Mouse (Mus musculus) adrenal gland, adult 2 months (tissue): ENCODE measurements at regions not wholly inside any gene's neighbourhood (a gene's known extent, or its start where the extent isn't known, plus 50 kb on each side); places are given as distances from the start of the nearest gene placed in this dataset.

Source experiments
- DNase-seq: peaks from one replicate; pipeline ENCODE4 v3.0.0; 2021

DNA sequence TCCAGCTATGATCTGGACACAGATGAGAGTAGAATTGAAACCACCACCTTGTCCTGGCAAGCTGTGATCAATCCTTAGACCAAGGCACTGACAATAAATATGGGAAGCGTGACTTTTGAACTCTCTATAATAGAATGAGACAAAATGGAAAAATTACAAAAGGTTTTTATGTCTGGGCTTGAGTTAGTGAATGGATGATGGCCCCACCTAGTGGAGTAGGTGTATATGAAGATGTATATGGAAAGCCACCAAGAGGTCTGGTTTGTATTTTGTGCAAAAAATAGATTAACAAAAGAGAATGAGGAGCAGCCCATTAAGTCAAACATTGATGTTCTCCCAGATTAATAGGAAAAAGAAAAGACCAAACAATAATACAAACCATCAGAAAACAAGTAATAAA is 172.5 kb downstream of the Tacr3 start:
- DNase-seq: no peak

- DNase-seq: no peak
Measured at GRCm38 (mm10) chr3:135015784-135016183, 187.0 kb downstream of the Tacr3 start.

DNA sequence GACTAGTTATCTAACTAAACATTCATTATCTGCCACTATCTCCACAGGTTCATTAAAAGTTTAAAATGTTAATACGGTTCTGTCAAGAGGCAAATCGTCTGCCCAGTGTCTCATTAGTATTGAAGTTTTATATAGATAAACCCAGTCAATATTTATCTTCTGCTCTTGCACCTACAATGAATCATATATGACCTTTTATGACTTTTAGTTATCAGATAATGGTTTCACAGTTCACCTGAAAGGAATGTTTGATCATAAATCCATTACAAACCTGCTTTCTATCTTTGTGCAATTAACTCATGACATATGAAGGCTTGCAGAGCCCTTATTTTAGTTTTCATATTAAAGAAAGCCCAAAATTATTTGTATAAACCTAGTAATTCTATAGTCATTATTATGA is 188.0 kb upstream of the Cenpe start:
- DNase-seq: no peak

DNA sequence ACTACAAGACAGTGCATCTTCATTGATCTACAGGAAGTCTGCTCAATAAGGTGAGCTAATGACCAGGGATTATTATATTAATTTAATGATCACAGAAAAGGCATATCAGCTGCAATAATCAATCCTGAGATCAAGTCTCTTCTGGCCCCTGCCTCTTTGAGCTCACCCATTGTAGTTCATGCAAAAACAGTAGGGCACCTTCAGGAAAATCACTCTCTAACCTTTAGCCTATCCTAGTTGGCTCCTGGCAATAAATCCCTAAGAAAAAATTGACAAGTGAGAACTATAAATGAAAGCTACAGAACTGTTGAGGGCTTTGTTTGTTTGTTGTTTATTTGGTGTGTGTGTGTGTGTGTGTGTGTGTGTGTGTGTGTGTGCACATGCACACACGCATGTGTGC is 187.5 kb upstream of the Cenpe start:
- DNase-seq: no peak

GRCm38 (mm10) chr3:135032483-135032882 is 179.9 kb upstream of the Cenpe start:
- no peak for DNase-seq

- DNase-seq: no peak
Measured at GRCm38 (mm10) chr3:135037383-135037782, 175.0 kb upstream of the Cenpe start.

DNA sequence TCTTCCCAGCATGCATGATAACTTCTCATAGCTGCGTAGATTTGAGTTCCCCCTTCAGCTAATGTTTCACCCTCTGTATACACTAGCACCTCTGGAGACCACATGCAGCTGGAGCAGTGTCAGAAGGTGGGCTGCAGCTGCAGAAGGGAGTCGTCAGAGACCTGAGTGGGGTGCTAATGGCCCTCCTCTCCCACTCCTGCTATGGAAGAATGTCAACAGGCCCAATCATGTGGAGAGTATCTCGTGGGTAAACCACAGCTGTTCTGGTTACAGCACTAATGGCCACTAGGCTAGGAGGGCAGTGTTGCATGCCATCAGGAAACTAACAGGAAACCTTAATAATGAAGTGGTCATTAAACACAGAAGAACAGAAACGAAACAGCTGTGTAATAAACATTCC is 170.1 kb upstream of the Cenpe start:
- DNase-seq: no peak

- DNase-seq: no peak
Measured at GRCm38 (mm10) chr3:135045769-135046277, 166.5 kb upstream of the Cenpe start.

DNA sequence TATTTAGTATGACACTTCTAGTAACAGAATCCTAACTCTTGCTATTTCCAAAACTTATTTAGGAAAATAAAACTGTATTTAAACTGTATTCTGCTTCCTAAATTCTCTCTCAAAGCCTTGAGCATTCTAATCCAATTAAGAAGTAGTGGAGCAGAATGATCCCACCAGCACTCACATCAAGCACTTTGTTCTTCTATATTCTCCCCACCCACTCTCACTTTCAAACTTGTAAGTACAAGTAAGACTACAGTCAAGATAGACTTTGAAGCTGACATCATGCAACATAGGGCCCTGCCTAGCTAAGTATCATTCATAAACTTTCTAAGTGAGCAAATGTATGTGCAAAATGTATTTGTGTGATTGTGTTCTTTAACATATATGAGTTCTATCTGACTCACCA is 120.8 kb upstream of the Cenpe start:
- no peak for DNase-seq

- peak; percentile 4 for DNase-seq
Measured at GRCm38 (mm10) chr3:135100901-135101586, 111.3 kb upstream of the Cenpe start.
